Mouse (Mus musculus) hindbrain, embryonic 13.5 days (tissue): Measurements from ENCODE around the gene Cuedc1. TPM values are rescaled to one million over a fixed set of nuclear protein-coding genes. Genes with fewer than 3 reads are reported as not detected.

ENCODE experiments used
- ATAC-seq: fragments of 200-750 bp; cut with Nextera tagmentation; 2 replicates; pipeline ENCODE4 v1.8.0; 2017; ENCODE audit warnings: moderate TSS enrichment; ENCODE audit not compliant: low FRiP score
- H3K27ac ChIP-seq: fragments of 300-500 bp; sonication (generic); 2 replicates; pipeline ENCODE4 v1.5.1; 2015; ENCODE audit warnings: inconsistent platforms, mild to moderate bottlenecking, moderate library complexity
- H3K27me3 ChIP-seq: fragments of 300-500 bp; sonication (generic); 2 replicates; pipeline ENCODE4 v1.6.1; 2015; ENCODE audit warnings: mild to moderate bottlenecking, inconsistent platforms
- H3K36me3 ChIP-seq: fragments of 300-500 bp; sonication (generic); 2 replicates; pipeline ENCODE4 v1.6.1; 2015; ENCODE audit warnings: mild to moderate bottlenecking, inconsistent platforms
- H3K4me1 ChIP-seq: fragments of 300-500 bp; sonication (generic); replicated peaks from 2 replicates; pipeline ENCODE4 v1.6.1; 2015; ENCODE audit warnings: inconsistent platforms
- H3K4me2 ChIP-seq: fragments of 300-500 bp; sonication (generic); 2 replicates; pipeline ENCODE4 v1.6.1; 2015; ENCODE audit warnings: inconsistent platforms, mild to moderate bottlenecking, moderate library complexity
- H3K4me3 ChIP-seq: fragments of 300-500 bp; sonication (generic); 2 replicates; pipeline ENCODE4 v1.5.1; 2015; ENCODE audit warnings: mild to moderate bottlenecking, inconsistent platforms
- H3K9ac ChIP-seq: fragments of 300-500 bp; sonication (generic); 2 replicates; pipeline ENCODE4 v1.6.1; 2015; ENCODE audit warnings: mild to moderate bottlenecking, inconsistent platforms
- H3K9me3 ChIP-seq: fragments of 300-500 bp; sonication (generic); 2 replicates; pipeline ENCODE4 v1.6.1; 2016; ENCODE audit warnings: inconsistent platforms
- WGBS: fragments of 180-500 bp; shearing (Covaris S2); methylation state at CpG from one replicate; pipeline ENCODE4 v1.1.7; 2015; 5-methylcytosine and 5-hydroxymethylcytosine counted together
- polyA plus RNA-seq: library from polyadenylated mRNA; unstranded; fragments of >200 nt; fragmentation: Nextera tagmentation; extraction: Ambion mirVana; gene quantifications from 2 replicates; pipeline ENCODE4 v1.2.1, GENCODE M21; 2015

Cuedc1 gene
- polyA plus RNA-seq, 1 experiment from 2014 or later: 49.5 TPM

DNA sequence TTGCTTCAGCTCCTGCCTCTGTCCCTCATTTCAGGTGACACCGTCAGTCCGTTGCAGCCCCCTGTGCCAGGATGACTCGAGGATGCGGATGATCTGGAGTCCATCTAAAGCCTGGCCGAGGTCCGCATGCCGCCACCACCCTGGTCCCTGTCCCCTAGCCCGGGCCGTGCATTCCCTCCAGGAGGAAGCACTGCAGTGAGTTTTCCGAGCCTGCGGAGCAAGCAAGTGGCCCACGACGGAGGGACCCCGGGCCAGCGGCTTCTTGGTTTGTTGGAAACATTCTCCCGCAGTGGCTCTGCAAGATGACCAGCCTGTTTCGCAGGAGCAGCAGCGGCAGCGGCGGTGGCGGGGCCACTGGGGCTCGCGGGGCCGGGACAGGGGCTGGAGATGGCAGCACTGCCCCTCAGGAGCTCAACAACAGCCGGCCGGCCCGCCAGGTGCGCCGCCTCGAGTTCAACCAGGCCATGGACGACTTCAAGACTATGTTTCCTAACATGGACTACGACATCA lies 71.7 kb downstream of the Cuedc1 start:
- H3K4me1 ChIP-seq: peaks cover 70% of the 10 kb centered on the region
- WGBS: 26% methylated on average over 32 of the region's 32 CpGs
- peak overlapping the region; percentile 53 for H3K9ac ChIP-seq
- ATAC-seq: no peak
- H3K27ac ChIP-seq: 0 out of 2 replicates have a peak overlapping the region, but pooled peaks have one; percentile 23
- no peaks in the 10 kb centered on the region for H3K9me3 ChIP-seq
- peaks cover 19% of the 10 kb centered on the region for H3K27me3 ChIP-seq
- no peak overlapping the region for H3K4me3 ChIP-seq
- peaks cover 3% of the 10 kb centered on the region; the same call in 1 of the 2 replicates for H3K36me3 ChIP-seq
- no peak overlapping the region for H3K4me2 ChIP-seq

DNA sequence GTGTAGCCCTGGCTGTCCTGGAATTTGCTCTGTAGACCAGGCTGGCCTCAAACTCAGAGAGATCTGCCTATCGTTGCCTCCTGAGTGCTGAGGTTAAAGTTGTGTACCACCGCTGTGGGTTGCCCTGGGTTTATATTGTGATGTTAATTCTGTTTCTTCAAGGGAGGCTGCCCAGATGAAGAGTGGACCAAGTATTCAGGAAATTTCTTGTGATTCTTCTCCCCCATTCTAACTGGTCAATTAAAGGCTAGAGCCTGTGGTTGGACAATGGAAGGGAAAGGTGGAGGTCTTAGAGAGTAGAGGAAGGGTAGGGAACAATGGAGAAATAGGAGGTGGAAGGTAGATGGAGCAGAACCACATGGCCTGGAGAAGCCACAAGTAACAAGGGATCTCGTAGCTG lies 72.7 kb downstream of the Cuedc1 start:
- H3K4me1 ChIP-seq: peaks cover 60% of the 10 kb centered on the region

DNA sequence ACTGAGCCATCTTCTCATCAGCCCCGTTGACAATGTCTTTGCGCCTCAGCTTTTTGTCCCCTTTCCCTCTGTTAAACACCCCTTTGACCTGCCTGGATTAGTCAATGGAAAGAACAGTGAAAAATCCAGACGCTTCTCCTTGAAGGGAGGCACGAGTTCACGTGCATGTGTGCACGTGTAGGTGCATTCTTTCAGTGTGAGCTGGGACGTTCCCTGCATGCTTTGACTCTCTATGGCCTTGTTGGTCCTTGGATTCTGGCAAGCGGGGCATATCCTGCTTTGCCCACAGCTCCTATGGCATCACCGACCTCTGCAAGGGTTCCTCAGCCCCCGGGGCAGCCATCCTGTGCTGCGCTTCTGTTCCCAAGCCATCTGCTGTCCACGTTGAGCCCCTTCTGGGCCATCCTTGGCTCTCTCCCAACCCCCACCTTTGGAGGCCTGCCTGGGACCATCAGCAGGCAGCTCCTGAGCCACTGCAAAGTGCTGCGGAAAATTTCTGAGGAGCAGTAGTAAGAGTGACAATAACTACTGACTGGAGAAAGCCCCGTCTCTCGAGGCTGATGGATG lies 74.1 kb downstream of the Cuedc1 start:
- ATAC-seq: no peak; the same call in 1 of the 2 replicates
- Histone ChIP-seq H3K27me3 (peaks cover 19% of the 10 kb centered on the region), H3K9me3 (no peaks in the 10 kb centered on the region), H3K36me3 (peaks cover 4% of the 10 kb centered on the region), H3K27ac (peak overlapping the region; percentile 64; the same call in 1 of the 2 replicates), H3K4me2 (no peak overlapping the region), H3K4me3 (no peak overlapping the region), H3K9ac (no peak overlapping the region), H3K4me1 (peaks cover 50% of the 10 kb centered on the region)
- WGBS: 58% methylated on average over 15 of the region's 15 CpGs

More for the DNA sequence above, 72.7 kb downstream of the Cuedc1 start:
- H3K27me3 ChIP-seq: peaks cover 19% of the 10 kb centered on the region
- WGBS: 40% methylated on average over 3 of the region's 3 CpGs
- H3K36me3 ChIP-seq: peaks cover 3% of the 10 kb centered on the region; the same call in 1 of the 2 replicates
- no peak overlapping the region for H3K4me2 ChIP-seq
- H3K27ac ChIP-seq: no peak overlapping the region
- no peak overlapping the region for H3K9ac ChIP-seq
- no peak for ATAC-seq
- H3K4me3 ChIP-seq: no peak overlapping the region
- H3K9me3 ChIP-seq: no peaks in the 10 kb centered on the region

DNA sequence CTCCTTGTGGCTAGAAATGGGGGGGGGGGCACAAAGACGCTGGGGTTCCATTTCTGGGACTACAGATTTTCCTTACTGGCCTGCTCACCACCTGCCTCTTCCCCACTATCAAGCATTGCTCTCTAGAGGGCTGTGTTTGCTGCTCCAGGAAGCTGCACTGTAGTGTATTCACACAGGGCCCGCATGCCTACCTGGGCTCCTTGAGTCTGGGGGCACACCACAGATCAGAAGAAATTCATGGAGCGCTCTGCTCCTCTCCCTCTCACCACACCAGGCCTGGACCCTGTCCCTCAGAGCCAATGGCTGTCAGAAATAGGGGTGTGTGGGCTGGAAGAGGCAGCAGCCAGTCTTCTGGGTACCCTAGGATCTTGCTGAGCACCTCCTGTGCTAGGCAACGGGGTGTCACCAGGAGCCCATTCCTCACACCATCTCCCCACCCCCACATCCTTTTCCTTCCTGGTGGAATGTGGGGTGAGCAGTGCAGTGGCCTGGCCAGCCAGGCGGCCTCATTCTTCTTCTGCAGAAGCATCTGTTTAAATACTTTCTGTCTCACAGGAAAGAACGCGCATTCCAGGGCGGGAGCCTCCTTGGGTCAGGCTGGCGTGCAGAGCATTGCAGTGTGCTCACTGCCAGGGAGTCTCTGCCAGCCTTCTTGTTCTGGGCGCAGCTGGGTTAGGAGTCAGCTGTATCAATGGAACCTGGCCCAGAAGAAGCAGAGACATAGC lies 74.9 kb downstream of the Cuedc1 start:
- H3K9ac ChIP-seq: peak overlapping the region; percentile 43; the same call in 1 of the 2 replicates
- H3K4me3 ChIP-seq: no peak overlapping the region
- H3K4me1 ChIP-seq: peaks cover 55% of the 10 kb centered on the region
- ATAC-seq: peak; percentile 60
- H3K27ac ChIP-seq: peak overlapping the region; percentile 64
- whole genome bisulfite sequencing: 26% methylated on average over 10 of the region's 10 CpGs
- H3K27me3 ChIP-seq: peaks cover 19% of the 10 kb centered on the region
- H3K36me3 ChIP-seq: peaks cover 12% of the 10 kb centered on the region
- no peaks in the 10 kb centered on the region for H3K9me3 ChIP-seq
- peak overlapping the region; percentile 15; the same call in 1 of the 2 replicates for H3K4me2 ChIP-seq

DNA sequence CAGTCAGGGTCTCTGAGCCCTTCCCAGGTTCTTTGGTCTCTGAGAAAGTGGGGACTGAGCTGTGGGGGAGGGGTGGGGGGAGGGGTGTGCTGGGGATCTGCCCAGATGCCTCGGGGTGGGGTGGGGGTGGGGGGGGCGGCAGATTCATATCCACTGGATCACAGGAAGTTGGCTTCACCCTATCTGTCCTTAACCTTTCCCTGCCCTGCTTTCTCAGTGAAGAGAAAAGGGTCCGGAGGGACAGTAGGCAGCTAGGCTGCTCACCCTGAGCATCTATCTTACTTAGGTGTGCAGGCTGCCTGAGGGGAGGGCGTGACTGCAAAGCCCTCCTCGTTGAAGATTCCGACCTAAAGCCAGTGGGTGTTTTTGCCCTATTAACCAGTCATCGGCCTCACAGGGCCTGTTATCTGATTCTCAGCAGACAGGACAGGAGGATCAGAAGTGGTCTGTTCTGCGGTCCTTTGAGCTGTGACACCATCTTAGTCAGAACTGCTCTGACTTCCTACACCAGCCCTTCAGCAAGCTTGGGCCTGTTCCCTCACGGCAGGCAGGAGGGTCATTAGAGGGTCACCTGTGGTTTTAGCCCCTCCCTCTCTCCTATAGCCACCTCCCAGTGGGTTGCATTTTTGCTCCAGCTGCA lies 75.6 kb downstream of the Cuedc1 start:
- WGBS: 22% methylated on average over 9 of the region's 9 CpGs
- no peak for ATAC-seq
- Histone ChIP-seq H3K4me1 (peaks cover 54% of the 10 kb centered on the region), H3K36me3 (peaks cover 12% of the 10 kb centered on the region), H3K27ac (peak overlapping the region; percentile 64; the same call in 1 of the 2 replicates), H3K9me3 (no peaks in the 10 kb centered on the region), H3K4me2 (no peak overlapping the region), H3K4me3 (no peak overlapping the region), H3K27me3 (peaks cover 19% of the 10 kb centered on the region), H3K9ac (peak overlapping the region; percentile 53; the same call in 1 of the 2 replicates)

DNA sequence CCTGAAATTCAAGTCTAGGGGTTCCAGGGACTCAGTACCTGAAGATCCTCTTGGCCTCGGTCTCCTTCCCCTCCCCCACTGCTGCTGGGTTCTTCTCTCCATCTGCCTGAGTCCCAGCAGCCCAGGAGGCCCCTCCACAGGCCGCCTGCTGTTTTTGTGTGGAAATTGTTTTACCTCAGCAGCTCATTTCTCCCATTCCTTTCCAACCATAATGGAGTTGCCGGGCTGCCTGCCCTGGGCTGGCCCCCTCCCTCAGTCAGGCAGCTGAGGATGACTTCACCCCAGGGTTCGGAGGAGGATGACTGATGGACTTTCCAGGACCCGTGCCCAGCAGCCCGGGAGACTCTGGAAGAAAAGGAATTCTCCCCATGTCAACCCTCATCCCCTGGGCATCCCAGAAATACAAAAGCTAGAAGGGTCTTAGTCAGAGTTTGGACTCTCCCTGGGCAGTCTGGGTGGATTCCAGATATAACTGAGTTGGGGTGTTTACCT lies 82.7 kb downstream of the Cuedc1 start:
- peak overlapping the region; percentile 29; the same call in 1 of the 2 replicates for H3K9ac ChIP-seq
- H3K36me3 ChIP-seq: peaks cover 32% of the 10 kb centered on the region
- ATAC-seq: peak; percentile 78

DNA sequence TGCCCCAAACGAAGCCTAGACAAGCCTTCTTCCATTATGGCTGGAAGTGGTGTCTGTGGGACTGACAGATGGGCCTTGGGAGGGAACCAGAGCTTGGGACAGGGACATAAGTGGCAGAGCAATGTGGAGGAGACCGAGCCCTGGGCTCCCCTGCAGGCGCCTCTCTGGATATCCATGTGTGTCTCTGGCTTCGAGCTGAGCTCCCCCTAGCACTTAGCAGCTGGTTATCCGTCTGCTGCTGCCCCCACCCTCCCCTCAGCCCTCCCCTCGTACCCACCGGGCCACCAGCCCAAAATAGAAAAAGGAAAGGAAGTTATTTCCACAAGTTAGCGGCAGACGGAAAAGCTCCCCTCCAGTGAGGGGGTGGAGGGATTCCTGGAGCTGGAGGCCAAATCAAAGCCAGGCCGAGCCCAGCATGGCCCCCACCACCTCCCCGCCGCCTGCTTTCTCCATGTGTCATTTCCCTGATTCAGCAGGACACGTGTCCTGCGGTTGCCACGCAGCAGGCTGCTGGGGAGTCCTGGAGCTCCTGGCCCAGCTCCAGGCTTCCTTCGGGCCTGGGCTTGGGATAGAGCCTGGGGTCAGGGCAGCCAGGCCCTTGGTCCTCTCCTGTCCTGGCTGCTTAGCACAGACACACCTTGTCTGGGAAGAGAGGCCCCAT lies 83.2 kb downstream of the Cuedc1 start:
- Histone ChIP-seq H3K4me2 (peak overlapping the region; percentile 15; the same call in 1 of the 2 replicates), H3K9ac (0 out of 2 replicates have a peak overlapping the region, but pooled peaks have one; percentile 24), H3K4me3 (no peak overlapping the region), H3K27me3 (0 out of 2 replicates have a peak, but pooled peaks cover 4% of the 10 kb centered on the region), H3K27ac (peak overlapping the region; percentile 85), H3K36me3 (peaks cover 32% of the 10 kb centered on the region), H3K4me1 (peaks cover 39% of the 10 kb centered on the region), H3K9me3 (no peaks in the 10 kb centered on the region)
- peak; percentile 62 for ATAC-seq
- WGBS: 5% methylated on average over 16 of the region's 16 CpGs

More for the DNA sequence above, 82.7 kb downstream of the Cuedc1 start:
- no peak overlapping the region for H3K4me3 ChIP-seq
- peak overlapping the region; percentile 15; the same call in 1 of the 2 replicates for H3K4me2 ChIP-seq
- H3K4me1 ChIP-seq: peaks cover 38% of the 10 kb centered on the region
- WGBS: 3% methylated on average over 6 of the region's 6 CpGs
- peak overlapping the region; percentile 85 for H3K27ac ChIP-seq
- H3K9me3 ChIP-seq: no peaks in the 10 kb centered on the region
- H3K27me3 ChIP-seq: 0 out of 2 replicates have a peak, but pooled peaks cover 4% of the 10 kb centered on the region

DNA sequence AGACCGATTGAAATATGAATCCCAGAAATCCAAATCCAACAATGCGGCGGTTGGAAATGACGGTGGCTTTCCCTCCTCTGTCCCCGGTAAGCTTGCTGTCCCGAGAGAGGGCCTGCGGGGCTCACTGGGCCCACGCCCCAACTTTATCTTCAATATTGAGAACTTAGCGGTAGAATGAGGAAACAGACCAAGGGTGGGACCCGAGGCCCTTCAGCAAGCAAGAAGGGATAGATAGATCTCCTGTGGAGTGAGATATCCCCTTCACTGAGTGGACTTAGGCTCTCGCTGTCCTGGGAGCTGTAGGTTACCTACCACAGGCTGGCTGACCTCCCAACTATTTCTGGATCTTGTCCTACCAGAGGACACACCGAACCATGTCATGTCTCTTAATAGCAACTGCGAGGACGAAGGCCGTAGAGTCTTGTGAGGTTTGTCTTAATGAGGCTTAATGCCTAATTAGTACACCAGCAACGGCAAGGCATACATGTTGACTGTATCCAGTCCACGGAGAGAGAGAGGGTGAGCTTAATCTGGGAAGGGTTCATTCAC lies 86.8 kb downstream of the Cuedc1 start:
- H3K9me3 ChIP-seq: no peaks in the 10 kb centered on the region
- WGBS: 89% methylated on average over 17 of the region's 17 CpGs
- H3K36me3 ChIP-seq: peaks cover 23% of the 10 kb centered on the region
- no peak overlapping the region for H3K27ac ChIP-seq
- no peak overlapping the region for H3K4me3 ChIP-seq
- H3K4me2 ChIP-seq: no peak overlapping the region
- 0 out of 2 replicates have a peak, but pooled peaks cover 6% of the 10 kb centered on the region for H3K27me3 ChIP-seq
- H3K9ac ChIP-seq: no peak overlapping the region
- ATAC-seq: no peak
- peaks cover 49% of the 10 kb centered on the region for H3K4me1 ChIP-seq

DNA sequence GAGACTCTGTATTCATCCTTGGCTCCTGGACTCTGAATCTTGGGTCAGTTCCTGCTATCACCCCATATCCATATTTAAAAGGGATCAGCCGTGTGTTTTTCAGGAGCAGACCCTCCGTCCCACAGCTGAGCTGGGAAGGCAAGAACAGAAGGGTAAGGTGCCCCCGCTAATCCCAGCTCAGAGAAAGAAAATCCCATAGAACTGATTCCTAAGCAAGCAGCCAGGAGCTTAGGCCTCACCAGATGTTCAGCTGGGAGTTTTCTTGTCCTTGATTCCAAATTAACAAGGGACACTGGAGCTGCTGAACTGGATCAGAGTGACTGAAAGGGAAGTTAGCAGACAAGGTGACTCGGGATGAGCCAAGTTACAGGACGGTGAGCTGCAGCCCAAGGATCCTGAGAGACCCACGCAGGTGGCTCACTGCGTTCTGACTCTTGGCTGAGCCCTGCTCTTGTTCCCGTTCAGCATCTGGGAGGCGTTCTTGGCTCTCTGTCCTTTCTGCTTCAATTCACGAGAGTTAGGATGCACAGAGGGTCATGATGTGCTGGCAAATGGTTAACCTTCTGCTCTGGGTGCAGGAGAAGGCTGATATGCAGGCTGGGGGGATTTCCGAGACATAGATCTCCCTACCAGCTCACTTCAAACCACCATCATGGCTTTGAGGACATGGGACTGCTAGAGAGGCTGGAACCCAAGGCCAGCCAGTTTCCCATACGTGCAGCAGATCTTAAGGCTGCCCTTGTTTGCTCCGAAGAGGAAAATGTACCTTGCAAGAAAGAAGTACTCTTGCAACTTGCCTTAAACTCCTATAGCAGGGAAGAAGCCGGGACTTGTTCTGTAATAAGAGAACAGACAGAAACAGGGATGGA lies 88.5 kb downstream of the Cuedc1 start:
- H3K9ac ChIP-seq: peak overlapping the region; percentile 21
- H3K4me2 ChIP-seq: no peak overlapping the region
- H3K4me3 ChIP-seq: no peak overlapping the region
- H3K36me3 ChIP-seq: peaks cover 26% of the 10 kb centered on the region
- H3K27me3 ChIP-seq: peaks cover 18% of the 10 kb centered on the region
- no peaks in the 10 kb centered on the region for H3K9me3 ChIP-seq
- WGBS: 82% methylated on average over 14 of the region's 14 CpGs
- peaks cover 33% of the 10 kb centered on the region for H3K4me1 ChIP-seq
- H3K27ac ChIP-seq: peak overlapping the region; percentile 79; the same call in 1 of the 2 replicates
- no peak for ATAC-seq

DNA sequence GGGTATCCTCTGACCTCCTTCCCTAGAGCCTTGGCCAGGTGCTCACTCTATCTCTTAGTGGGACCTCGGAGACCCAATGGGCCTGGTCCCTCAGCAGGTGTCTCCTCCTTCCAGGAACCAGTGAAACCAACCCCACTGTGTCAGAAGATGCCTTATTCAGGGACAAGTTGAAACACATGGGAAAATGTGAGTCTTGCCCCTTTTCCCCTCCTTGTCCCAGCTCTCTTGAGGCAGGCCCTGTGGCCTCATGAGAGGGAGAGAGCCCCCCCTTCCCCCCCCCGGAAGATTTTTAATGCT lies 89.0 kb downstream of the Cuedc1 start:
- Histone ChIP-seq H3K4me3 (no peak overlapping the region), H3K9me3 (no peaks in the 10 kb centered on the region), H3K27me3 (peaks cover 24% of the 10 kb centered on the region), H3K9ac (peak overlapping the region; percentile 21), H3K4me1 (peaks cover 28% of the 10 kb centered on the region), H3K27ac (peak overlapping the region; percentile 79), H3K4me2 (peak overlapping the region; percentile 45; the same call in 1 of the 2 replicates), H3K36me3 (peaks cover 29% of the 10 kb centered on the region)
- 35% methylated on average over 2 of the region's 2 CpGs for WGBS
- no peak for ATAC-seq
